Mouse (Mus musculus) limb, embryonic 12.5 days (tissue): Measurements from ENCODE around the gene Rnf6. TPM values are rescaled to one million over a fixed set of nuclear protein-coding genes. Genes with fewer than 3 reads are reported as not detected.
"Not testable (repeated sequence)": the region's sequence is repeated elsewhere in the genome, so short reads cannot be mapped to it uniquely, and the experiment has no call there.

Experiments
- ATAC-seq: fragments of 200-750 bp; cut with Nextera tagmentation; 2 replicates; pipeline ENCODE4 v1.8.0; 2017; ENCODE audit warnings: low read depth, moderate TSS enrichment; ENCODE audit not compliant: insufficient number of reproducible peaks, insufficient read depth, low FRiP score, low TSS enrichment
- H3K27ac ChIP-seq: fragments of 300-500 bp; sonication (generic); 2 replicates; pipeline ENCODE4 v1.5.1; 2016; ENCODE audit warnings: mild to moderate bottlenecking, moderate library complexity
- H3K27me3 ChIP-seq: fragments of 300-500 bp; sonication (generic); 2 replicates; pipeline ENCODE4 v1.6.1; 2016; ENCODE audit warnings: mild to moderate bottlenecking, moderate library complexity
- H3K36me3 ChIP-seq: fragments of 300-500 bp; sonication (generic); 2 replicates; pipeline ENCODE4 v1.6.1; 2016; ENCODE audit warnings: mild to moderate bottlenecking, moderate library complexity
- H3K4me1 ChIP-seq: fragments of 300-500 bp; sonication (generic); replicated peaks from 2 replicates; pipeline ENCODE4 v1.6.1; 2016
- H3K4me2 ChIP-seq: fragments of 300-500 bp; sonication (generic); 2 replicates; pipeline ENCODE4 v1.6.1; 2016; ENCODE audit warnings: mild to moderate bottlenecking, moderate library complexity
- H3K4me3 ChIP-seq: fragments of 300-500 bp; sonication (generic); replicated peaks from 2 replicates; pipeline ENCODE4 v1.5.1; 2016; ENCODE audit warnings: mild to moderate bottlenecking
- H3K9ac ChIP-seq: fragments of 300-500 bp; sonication (generic); replicated peaks from 2 replicates; pipeline ENCODE4 v1.6.1; 2016; ENCODE audit warnings: mild to moderate bottlenecking, moderate library complexity
- H3K9me3 ChIP-seq: fragments of 300-500 bp; sonication (generic); 2 replicates; pipeline ENCODE4 v1.6.1; 2016; ENCODE audit warnings: mild to moderate bottlenecking, moderate library complexity
- WGBS: fragments of 180-500 bp; shearing (Covaris S2); methylation state at CpG from one replicate; pipeline ENCODE4 v1.1.7; 2016; 5-methylcytosine and 5-hydroxymethylcytosine counted together
- polyA plus RNA-seq: library from polyadenylated mRNA; unstranded; fragments of >200 nt; fragmentation: Nextera tagmentation; extraction: Ambion mirVana; gene quantifications from 2 replicates; pipeline ENCODE4 v1.2.1, GENCODE M21; 2016

Rnf6 gene
- polyA plus RNA-seq, 1 experiment from 2014 or later: 29.4 TPM

GRCm38 (mm10) chr5:146190501-146191269, 30.7 kb downstream of the Rnf6 start:
- H3K4me3 ChIP-seq: no peak overlapping the region
- no peak overlapping the region for H3K4me2 ChIP-seq
- no peaks in the 10 kb centered on the region for H3K4me1 ChIP-seq
- no peaks in the 10 kb centered on the region for H3K27me3 ChIP-seq
- no peaks in the 10 kb centered on the region for H3K36me3 ChIP-seq
- H3K27ac ChIP-seq: no peak overlapping the region
- H3K9me3 ChIP-seq: no peaks in the 10 kb centered on the region
- H3K9ac ChIP-seq: no peak overlapping the region
- no peak for ATAC-seq
- WGBS: 68% methylated on average over 3 of the region's 3 CpGs

GRCm38 (mm10) chr5:146190093-146190492, 31.3 kb downstream of the Rnf6 start:
- H3K36me3 ChIP-seq: no peaks in the 10 kb centered on the region
- no peak for ATAC-seq
- no peaks in the 10 kb centered on the region for H3K9me3 ChIP-seq
- no peaks in the 10 kb centered on the region for H3K4me1 ChIP-seq
- H3K4me3 ChIP-seq: no peak overlapping the region
- H3K27me3 ChIP-seq: no peaks in the 10 kb centered on the region
- 70% methylated on average over 4 of the region's 4 CpGs for WGBS
- H3K9ac ChIP-seq: no peak overlapping the region
- no peak overlapping the region for H3K27ac ChIP-seq
- H3K4me2 ChIP-seq: no peak overlapping the region

GRCm38 (mm10) chr5:146188712-146189111, 32.6 kb downstream of the Rnf6 start:
- Histone ChIP-seq H3K4me3 (no peak overlapping the region), H3K9me3 (no peaks in the 10 kb centered on the region), H3K9ac (no peak overlapping the region), H3K36me3 (no peaks in the 10 kb centered on the region), H3K27ac (no peak overlapping the region), H3K4me1 (no peaks in the 10 kb centered on the region), H3K27me3 (no peaks in the 10 kb centered on the region), H3K4me2 (no peak overlapping the region)
- ATAC-seq: no peak
- WGBS: 94% methylated on average over 7 of the region's 7 CpGs

- Histone ChIP-seq H3K27ac (no peak overlapping the region), H3K27me3 (no peaks in the 10 kb centered on the region), H3K4me2 (no peak overlapping the region), H3K9me3 (no peaks in the 10 kb centered on the region; the same call in 1 of the 2 replicates), H3K4me1 (no peaks in the 10 kb centered on the region), H3K9ac (no peak overlapping the region), H3K36me3 (no peaks in the 10 kb centered on the region), H3K4me3 (no peak overlapping the region)
- ATAC-seq: no peak
- 80% methylated on average over 1 of the region's 1 CpGs for WGBS
These were observed 33.2 kb downstream of the Rnf6 start for GRCm38 (mm10) chr5:146188144-146188543.

- H3K9ac ChIP-seq, H3K4me1 ChIP-seq, H3K4me2 ChIP-seq, ATAC-seq, H3K36me3 ChIP-seq, H3K27ac ChIP-seq, H3K9me3 ChIP-seq, H3K27me3 ChIP-seq, H3K4me3 ChIP-seq: not testable (repeated sequence)
- 30% methylated on average over 5 of the region's 5 CpGs for WGBS
These were observed 33.9 kb downstream of the Rnf6 start for GRCm38 (mm10) chr5:146187441-146187840.

GRCm38 (mm10) chr5:146185204-146185603, 36.2 kb downstream of the Rnf6 start, which contains the start of gene 1700001J03Rik:
Gene 1700001J03Rik, minus strand, starts transcription at chr5:146185304.
- not testable (repeated sequence) for ATAC-seq, H3K36me3 ChIP-seq, H3K27ac ChIP-seq, H3K9ac ChIP-seq, H3K4me1 ChIP-seq, H3K4me2 ChIP-seq, H3K4me3 ChIP-seq, H3K27me3 ChIP-seq, H3K9me3 ChIP-seq
- WGBS: 79% methylated on average over 4 of the region's 4 CpGs

- H3K27ac ChIP-seq, H3K4me1 ChIP-seq, H3K9ac ChIP-seq, ATAC-seq, H3K27me3 ChIP-seq, H3K36me3 ChIP-seq, H3K4me3 ChIP-seq, H3K4me2 ChIP-seq: not testable (repeated sequence)
- H3K9me3 ChIP-seq: 0 out of 2 replicates have a peak, but pooled peaks cover 13% of the 10 kb centered on the region
- 67% methylated on average over 4 of the region's 4 CpGs for WGBS
These were observed 48.6 kb downstream of the Rnf6 start for GRCm38 (mm10) chr5:146172744-146173143.

GRCm38 (mm10) chr5:146170621-146171020, 50.7 kb downstream of the Rnf6 start, which contains the start of gene Gm6309:
Gene Gm6309, minus strand, starts transcription at chr5:146170721.
- WGBS: 86% methylated on average over 2 of the region's 2 CpGs
- not testable (repeated sequence) for ATAC-seq

GRCm38 (mm10) chr5:146160439-146160838, 60.9 kb downstream of the Rnf6 start, which contains the start of gene Gm5565:
Gene Gm5565, minus strand, starts transcription at chr5:146160539.
- not testable (repeated sequence) for H3K27ac ChIP-seq, H3K4me1 ChIP-seq, H3K9ac ChIP-seq, H3K4me3 ChIP-seq, ATAC-seq, H3K27me3 ChIP-seq, H3K4me2 ChIP-seq, H3K36me3 ChIP-seq
- peaks cover 11% of the 10 kb centered on the region for H3K9me3 ChIP-seq
- WGBS: 95% methylated on average over 3 of the region's 3 CpGs

More at GRCm38 (mm10) chr5:146170621-146171020, 50.7 kb downstream of the Rnf6 start, which contains the start of gene Gm6309:
- H3K36me3 ChIP-seq, H3K27ac ChIP-seq, H3K4me1 ChIP-seq, H3K4me3 ChIP-seq, H3K4me2 ChIP-seq, H3K27me3 ChIP-seq, H3K9ac ChIP-seq: not testable (repeated sequence)
- H3K9me3 ChIP-seq: 0 out of 2 replicates have a peak, but pooled peaks cover 13% of the 10 kb centered on the region

Other genes starting within 250 kb of the Rnf6 start
- not detected in 2 replicates for gene Cyp3a25, start 211.9 kb downstream of the Rnf6 start, polyA plus RNA-seq
- not detected in 2 replicates for gene Cyp3a59, start 142.3 kb downstream of the Rnf6 start, polyA plus RNA-seq
- gene Gm5565, start 61.0 kb downstream of the Rnf6 start, polyA plus RNA-seq: not detected in 2 replicates
- gene Gm6309, start 50.8 kb downstream of the Rnf6 start, polyA plus RNA-seq: not detected in 2 replicates
- gene 1700001J03Rik, start 36.3 kb downstream of the Rnf6 start, polyA plus RNA-seq: not detected in 2 replicates
- gene Cdk8, start 9.7 kb upstream of the Rnf6 start, polyA plus RNA-seq: 30.1 and 31.3 TPM in 2 replicates
- 4.4 and 4.6 TPM in 2 replicates for gene Wasf3, start 163.4 kb upstream of the Rnf6 start, polyA plus RNA-seq